Mouse (Mus musculus) stomach, embryonic 16.5 days (tissue): ENCODE measurements around the gene Ripor1. TPM values are rescaled to one million over a fixed set of nuclear protein-coding genes. Genes with fewer than 3 reads are reported as not detected.
"Not testable (repeated sequence)": the region's sequence is repeated elsewhere in the genome, so short reads cannot be mapped to it uniquely, and the experiment has no call there.

Experiments used
- ATAC-seq: fragments of 200-750 bp; cut with Nextera tagmentation; 2 replicates; pipeline ENCODE4 v1.8.0; 2017; ENCODE audit warnings: moderate number of reproducible peaks, moderate TSS enrichment; ENCODE audit not compliant: insufficient read depth, low FRiP score
- H3K27ac ChIP-seq: fragments of 300-500 bp; sonication (generic); 2 replicates; pipeline ENCODE4 v1.5.1; 2014; ENCODE audit warnings: low read length
- H3K27me3 ChIP-seq: fragments of 300-500 bp; sonication (generic); 2 replicates; pipeline ENCODE4 v1.6.1; 2014; ENCODE audit warnings: low read length, control low read depth, mixed read lengths; ENCODE audit not compliant: control insufficient read depth, insufficient read depth
- H3K36me3 ChIP-seq: fragments of 300-500 bp; sonication (generic); 2 replicates; pipeline ENCODE4 v1.6.1; 2014; ENCODE audit warnings: low read length; ENCODE audit not compliant: control insufficient read depth, insufficient read depth
- H3K4me1 ChIP-seq: fragments of 300-500 bp; sonication (generic); 2 replicates; pipeline ENCODE4 v1.6.1; 2014; ENCODE audit warnings: low read length, control low read depth, mixed read lengths; ENCODE audit not compliant: control insufficient read depth, insufficient read depth
- H3K4me2 ChIP-seq: fragments of 300-500 bp; sonication (generic); 2 replicates; pipeline ENCODE4 v1.6.1; 2014; ENCODE audit warnings: low read depth, low read length, mixed read lengths
- H3K4me3 ChIP-seq: fragments of 300-500 bp; sonication (generic); replicated peaks from 2 replicates; pipeline ENCODE4 v1.5.1; 2014; ENCODE audit warnings: mild to moderate bottlenecking, low read length
- H3K9ac ChIP-seq: fragments of 300-500 bp; sonication (generic); 2 replicates; pipeline ENCODE4 v1.6.1; 2014; ENCODE audit warnings: low read length
- H3K9me3 ChIP-seq: fragments of 300-500 bp; sonication (generic); replicated peaks from 2 replicates; pipeline ENCODE4 v1.6.1; 2016; ENCODE audit warnings: low read length, control low read depth; ENCODE audit not compliant: control insufficient read depth
- WGBS: fragments of 180-500 bp; shearing (Covaris S2); extraction: QIAGEN DNeasy Blood & Tissue Kit; methylation state at CpG from one replicate; pipeline ENCODE4 v1.1.7; 2014; 5-methylcytosine and 5-hydroxymethylcytosine counted together
- polyA plus RNA-seq: library from polyadenylated mRNA; unstranded; fragments of >200 nt; fragmentation: Nextera tagmentation; extraction: Ambion mirVana; gene quantifications from 2 replicates; pipeline ENCODE4 v1.2.1, GENCODE M21; 2015

The Ripor1 gene
- polyA plus RNA-seq, 1 experiment from 2014 or later = 21.9 TPM

DNA sequence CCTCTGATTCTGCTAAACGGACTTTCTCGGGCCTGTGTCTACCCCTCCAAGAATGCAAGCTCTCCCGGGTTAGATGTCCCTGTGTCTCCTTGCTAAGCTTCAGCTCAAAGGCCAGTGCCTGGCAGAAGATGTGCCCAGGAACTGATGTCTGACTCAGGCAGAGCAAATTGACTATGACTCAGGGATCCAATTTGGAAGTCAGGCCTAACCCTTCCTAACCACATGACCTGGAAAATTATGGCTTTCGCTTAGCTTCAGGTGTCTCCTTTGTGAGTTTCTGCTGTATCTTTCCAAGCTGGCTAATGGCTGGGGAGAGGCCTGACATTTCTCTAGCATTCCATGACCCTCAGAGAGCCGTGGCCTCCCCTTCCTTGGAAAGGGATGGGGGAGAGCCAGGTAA lies 3.8 kb upstream of the Ripor1 start:
- H3K27me3 ChIP-seq = no peaks in the 10 kb centered on the region
- H3K9ac ChIP-seq = no peak overlapping the region
- WGBS = 77% methylated on average over 5 of the region's 5 CpGs
- no peak overlapping the region for H3K27ac ChIP-seq
- H3K36me3 ChIP-seq = no peaks in the 10 kb centered on the region
- H3K9me3 ChIP-seq = no peaks in the 10 kb centered on the region
- no peak overlapping the region for H3K4me3 ChIP-seq
- peaks cover 15% of the 10 kb centered on the region for H3K4me1 ChIP-seq
- H3K4me2 ChIP-seq = no peak overlapping the region
- ATAC-seq = no peak

DNA sequence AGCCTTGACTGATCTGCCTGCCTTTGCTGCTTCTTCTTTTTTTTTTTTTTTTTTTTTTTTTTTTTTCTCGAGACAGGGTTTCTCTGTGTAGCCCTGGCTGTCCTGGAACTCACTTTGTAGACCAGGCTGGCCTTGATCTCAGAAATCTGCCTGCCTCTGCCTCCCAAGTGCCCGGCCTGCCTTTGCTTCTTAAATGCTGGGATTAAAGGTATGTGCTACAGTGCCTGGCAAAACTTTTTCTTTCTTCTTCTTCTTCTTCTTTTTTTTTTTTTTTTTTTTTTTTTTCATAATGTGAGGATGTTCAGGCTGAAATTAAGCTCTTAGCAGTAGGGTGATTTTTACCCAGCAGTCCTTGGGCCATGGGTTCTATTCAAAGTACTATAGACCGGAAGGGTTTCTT lies 2.5 kb upstream of the Ripor1 start:
- H3K36me3 ChIP-seq, ATAC-seq, H3K9me3 ChIP-seq, H3K27me3 ChIP-seq, H3K4me3 ChIP-seq, H3K27ac ChIP-seq, H3K9ac ChIP-seq, H3K4me2 ChIP-seq: not testable (repeated sequence)
- H3K4me1 ChIP-seq = peaks cover 19% of the 10 kb centered on the region
- WGBS = 84% methylated on average over 3 of the region's 3 CpGs

DNA sequence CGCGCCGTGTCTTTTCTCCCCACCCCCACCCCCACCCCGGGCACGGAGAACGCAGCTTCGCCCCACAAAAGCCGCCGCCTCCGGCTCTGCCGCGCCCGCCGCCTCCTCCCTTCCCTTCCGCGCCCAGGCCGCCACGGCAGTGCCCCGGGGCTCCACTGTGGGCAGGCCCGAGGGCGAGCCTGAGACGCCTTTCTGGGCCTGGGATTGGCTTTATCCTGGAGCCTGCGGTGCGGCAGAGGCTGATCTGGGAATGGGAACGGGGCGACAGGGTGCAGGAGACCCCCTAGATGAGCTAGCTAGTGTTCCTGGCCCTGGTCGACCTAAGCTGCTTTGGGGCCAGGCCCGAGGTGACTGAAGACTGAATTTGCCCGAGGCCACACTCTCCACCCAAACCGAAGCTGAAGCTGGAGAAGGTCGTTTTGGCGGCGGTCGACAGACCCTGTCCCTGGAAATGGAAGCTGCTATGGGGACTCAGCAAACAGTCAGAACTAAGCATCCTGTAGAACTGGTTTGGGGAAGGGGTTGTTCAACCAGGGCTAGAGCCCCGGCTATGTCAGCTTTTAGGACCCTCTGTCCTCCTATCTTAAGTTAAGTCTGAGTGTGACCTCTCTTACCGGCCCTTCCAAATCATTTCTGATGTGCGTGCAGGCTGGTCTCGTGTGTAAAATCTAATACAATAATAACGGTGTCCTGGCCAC lies 585 bp downstream of the Ripor1 start:
- peak; percentile 12; the same call in 1 of the 2 replicates for ATAC-seq
- Histone ChIP-seq H3K4me3 (peak overlapping the region; percentile 81), H3K27ac (peak overlapping the region; percentile 89), H3K9ac (peak overlapping the region; percentile 88), H3K36me3 (no peaks in the 10 kb centered on the region), H3K27me3 (no peaks in the 10 kb centered on the region), H3K4me2 (peak overlapping the region; percentile 91), H3K9me3 (no peaks in the 10 kb centered on the region), H3K4me1 (peaks cover 19% of the 10 kb centered on the region)
- WGBS = under 1% methylated on average over 38 of the region's 39 CpGs

DNA sequence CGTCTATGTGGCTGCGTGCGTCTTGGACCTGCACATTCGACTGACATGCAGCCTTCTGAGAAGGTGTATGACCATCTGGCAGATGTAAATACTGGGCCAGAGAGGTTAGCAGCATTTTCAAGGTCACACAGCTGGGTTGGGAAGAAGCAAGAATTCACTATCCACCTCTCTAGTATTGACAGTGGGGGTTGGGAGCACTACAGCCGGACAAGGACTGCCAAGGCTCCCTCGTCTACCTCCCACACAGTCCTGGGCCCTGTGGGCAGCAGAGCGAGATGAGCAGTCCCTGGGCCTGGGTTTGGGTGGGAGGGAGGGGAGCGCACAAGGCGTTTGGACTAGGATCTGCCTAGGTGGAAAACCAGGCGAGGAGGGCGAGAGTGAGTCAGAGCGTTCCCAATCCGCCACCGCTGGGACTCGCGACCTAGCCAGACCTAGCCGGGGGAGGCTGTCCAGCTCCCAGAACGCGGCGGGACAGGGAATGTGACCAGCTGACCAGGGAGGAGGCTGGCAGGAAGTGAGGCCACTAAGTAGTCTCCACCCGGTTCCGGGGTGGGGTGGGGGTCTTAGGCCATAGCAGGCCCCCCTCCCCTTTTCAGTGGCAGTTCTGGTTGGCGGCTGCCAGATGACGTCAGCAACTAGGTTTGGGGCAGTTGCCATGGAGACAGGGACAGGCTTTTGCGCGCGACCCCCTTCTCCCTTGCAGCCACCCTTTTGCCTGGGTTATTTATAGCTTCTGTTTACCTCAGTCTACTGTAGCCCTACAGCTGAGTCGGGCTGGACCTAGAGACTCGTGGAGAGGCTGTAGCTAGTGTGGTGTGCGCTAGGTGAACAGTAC lies 1.4 kb downstream of the Ripor1 start:
- 1% methylated on average over 30 of the region's 30 CpGs for WGBS
- peak overlapping the region; percentile 89 for H3K27ac ChIP-seq
- H3K4me2 ChIP-seq = peak overlapping the region; percentile 91
- ATAC-seq = peak; percentile 69
- no peaks in the 10 kb centered on the region for H3K9me3 ChIP-seq
- H3K36me3 ChIP-seq = no peaks in the 10 kb centered on the region
- peak overlapping the region; percentile 88 for H3K9ac ChIP-seq
- peak overlapping the region; percentile 81 for H3K4me3 ChIP-seq
- H3K27me3 ChIP-seq = no peaks in the 10 kb centered on the region
- peaks cover 19% of the 10 kb centered on the region for H3K4me1 ChIP-seq

DNA sequence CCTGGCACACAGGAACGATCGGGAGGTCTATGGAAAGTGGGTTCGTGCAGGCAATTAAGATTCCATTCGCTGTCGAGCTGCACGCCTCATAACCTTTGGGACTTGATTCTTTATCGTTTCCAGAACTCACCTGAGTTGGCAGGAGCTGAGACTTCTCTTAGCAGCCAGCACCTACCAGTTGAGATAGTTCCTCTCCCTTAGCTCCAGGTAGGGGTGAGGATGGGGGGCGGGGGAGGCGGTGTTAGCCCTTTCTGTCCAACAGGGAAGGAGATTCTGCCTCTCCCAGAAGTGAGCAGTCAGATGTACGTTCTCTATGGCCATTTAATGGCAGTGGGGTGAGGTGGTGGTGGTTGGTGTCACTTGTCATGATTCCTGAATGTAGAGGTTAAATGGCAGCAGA lies 2.0 kb downstream of the Ripor1 start:
- 8% methylated on average over 10 of the region's 10 CpGs for WGBS
- Histone ChIP-seq H3K36me3 (no peaks in the 10 kb centered on the region), H3K27me3 (peaks cover 3% of the 10 kb centered on the region; the same call in 1 of the 2 replicates), H3K9me3 (no peaks in the 10 kb centered on the region), H3K9ac (peak overlapping the region; percentile 88; the same call in 1 of the 2 replicates), H3K27ac (peak overlapping the region; percentile 89), H3K4me1 (peaks cover 19% of the 10 kb centered on the region), H3K4me2 (peak overlapping the region; percentile 91), H3K4me3 (peak overlapping the region; percentile 81)
- ATAC-seq = no peak

DNA sequence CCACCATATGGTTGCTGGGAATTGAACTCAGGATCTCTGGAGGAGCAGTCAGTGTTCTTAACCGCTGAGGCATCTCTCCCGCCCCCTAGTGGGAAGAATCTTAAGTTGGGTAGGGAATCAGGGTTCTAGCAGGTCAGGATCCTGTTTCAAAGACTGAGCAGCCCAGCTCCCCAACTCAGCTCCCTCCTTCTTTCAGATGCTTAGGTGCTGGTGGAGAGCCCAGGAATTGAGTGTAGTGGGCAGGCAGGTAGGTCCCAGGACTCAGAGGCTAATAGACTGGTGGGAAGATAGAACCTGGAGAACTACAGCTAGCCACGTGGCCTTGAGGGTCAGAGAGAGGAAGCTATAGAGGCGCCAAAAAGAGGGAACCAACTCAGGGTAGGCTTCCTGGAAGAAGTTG lies 2.6 kb downstream of the Ripor1 start:
- no peak overlapping the region for H3K27ac ChIP-seq
- 32% methylated on average over 4 of the region's 4 CpGs for WGBS
- no peak overlapping the region for H3K4me3 ChIP-seq
- no peaks in the 10 kb centered on the region for H3K9me3 ChIP-seq
- no peak overlapping the region for H3K9ac ChIP-seq
- peaks cover 3% of the 10 kb centered on the region; the same call in 1 of the 2 replicates for H3K27me3 ChIP-seq
- peak overlapping the region; percentile 91; the same call in 1 of the 2 replicates for H3K4me2 ChIP-seq
- ATAC-seq = no peak
- peaks cover 19% of the 10 kb centered on the region for H3K4me1 ChIP-seq
- no peaks in the 10 kb centered on the region for H3K36me3 ChIP-seq

DNA sequence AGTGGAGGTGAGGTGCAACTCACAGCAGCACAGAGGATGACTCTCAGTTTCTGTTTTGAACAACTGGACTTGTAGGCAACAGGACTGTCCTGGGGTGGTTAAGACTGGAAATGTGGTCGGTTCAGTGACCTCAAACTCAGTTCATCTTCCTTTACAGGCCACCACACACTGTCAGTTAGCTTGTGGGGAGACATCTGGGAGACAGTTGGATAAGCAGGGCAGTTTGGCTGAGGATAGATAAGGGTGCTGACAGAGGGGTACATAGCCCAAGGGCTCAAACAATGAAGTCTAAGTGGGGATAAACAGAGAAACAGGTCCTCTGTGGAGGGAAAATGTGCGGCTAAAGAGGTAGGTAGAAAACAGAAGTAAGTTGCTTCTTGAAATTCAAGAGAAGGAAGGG lies 4.3 kb downstream of the Ripor1 start:
- Histone ChIP-seq H3K36me3 (no peaks in the 10 kb centered on the region), H3K27ac (no peak overlapping the region; the same call in 1 of the 2 replicates), H3K4me2 (no peak overlapping the region), H3K4me3 (no peak overlapping the region), H3K9me3 (no peaks in the 10 kb centered on the region), H3K4me1 (peaks cover 23% of the 10 kb centered on the region), H3K27me3 (peaks cover 3% of the 10 kb centered on the region; the same call in 1 of the 2 replicates), H3K9ac (no peak overlapping the region)
- 69% methylated on average over 2 of the region's 2 CpGs for WGBS
- ATAC-seq = no peak

DNA sequence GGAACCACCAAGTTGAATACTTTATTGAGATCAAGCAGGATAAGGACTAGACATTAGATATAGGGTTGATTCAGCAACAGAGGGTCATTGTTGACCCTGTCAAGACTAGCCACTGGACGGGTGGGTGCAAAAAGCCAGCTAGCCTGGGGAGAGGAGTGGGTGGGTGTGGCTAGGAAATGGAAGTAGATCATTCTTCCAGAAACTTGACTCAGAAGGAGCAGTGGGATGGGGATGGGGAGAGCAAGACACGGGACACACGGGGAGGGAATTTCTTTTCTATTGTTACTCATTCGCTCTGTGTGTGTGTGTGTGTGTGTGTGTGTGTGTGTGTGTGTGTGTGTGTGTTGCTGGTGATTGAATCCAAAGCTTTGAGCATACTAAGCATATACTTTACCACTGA lies 4.7 kb downstream of the Ripor1 start:
- WGBS = 66% methylated on average over 4 of the region's 4 CpGs

DNA sequence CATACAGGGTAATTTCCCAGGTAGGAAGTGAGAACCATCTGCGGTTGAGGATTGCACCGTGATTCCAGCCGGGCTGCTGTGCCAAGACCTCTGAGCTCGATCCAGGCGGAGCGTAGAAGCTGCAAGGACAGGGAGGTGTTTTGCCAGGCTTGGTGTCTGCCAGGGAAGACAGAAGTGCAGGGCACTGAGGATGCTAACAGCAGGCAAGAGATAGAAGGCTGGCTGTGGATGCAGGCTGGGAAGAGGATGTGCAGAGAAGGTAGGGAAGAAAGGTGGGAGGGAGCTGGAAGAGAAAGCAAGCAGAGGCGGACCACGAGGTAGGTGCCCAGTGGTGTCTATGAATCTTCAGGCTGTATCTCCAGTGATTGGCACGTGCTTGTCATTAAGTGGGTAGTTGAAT lies 6.8 kb downstream of the Ripor1 start:
- Histone ChIP-seq H3K9me3 (no peaks in the 10 kb centered on the region), H3K36me3 (peaks cover 10% of the 10 kb centered on the region; the same call in 1 of the 2 replicates), H3K4me3 (no peak overlapping the region), H3K4me1 (peaks cover 11% of the 10 kb centered on the region), H3K27ac (no peak overlapping the region), H3K27me3 (peaks cover 3% of the 10 kb centered on the region; the same call in 1 of the 2 replicates), H3K9ac (no peak overlapping the region), H3K4me2 (no peak overlapping the region)
- WGBS = 89% methylated on average over 9 of the region's 9 CpGs
- no peak for ATAC-seq

More for the DNA sequence above, 4.7 kb downstream of the Ripor1 start:
- Histone ChIP-seq H3K27ac (no peak overlapping the region; the same call in 1 of the 2 replicates), H3K4me1 (peaks cover 19% of the 10 kb centered on the region), H3K36me3 (no peaks in the 10 kb centered on the region), H3K9me3 (no peaks in the 10 kb centered on the region), H3K9ac (no peak overlapping the region), H3K4me3 (no peak overlapping the region), H3K4me2 (no peak overlapping the region), H3K27me3 (peaks cover 3% of the 10 kb centered on the region; the same call in 1 of the 2 replicates)
- ATAC-seq = no peak
